Mouse (Mus musculus) lung, postnatal 0 days (tissue): ENCODE data around the gene Agbl4.

ENCODE experiments used
- CTCF ChIP-seq: IDR thresholded peaks from 2 replicates; pipeline ENCODE4 v1.5.1; 2016; ENCODE audit warnings: antibody characterized with exemption, mild to moderate bottlenecking
- EP300 ChIP-seq: IDR thresholded peaks from 2 replicates; pipeline ENCODE4 v1.6.1; 2016; ENCODE audit warnings: antibody characterized with exemption, mild to moderate bottlenecking, control low read depth

DNA sequence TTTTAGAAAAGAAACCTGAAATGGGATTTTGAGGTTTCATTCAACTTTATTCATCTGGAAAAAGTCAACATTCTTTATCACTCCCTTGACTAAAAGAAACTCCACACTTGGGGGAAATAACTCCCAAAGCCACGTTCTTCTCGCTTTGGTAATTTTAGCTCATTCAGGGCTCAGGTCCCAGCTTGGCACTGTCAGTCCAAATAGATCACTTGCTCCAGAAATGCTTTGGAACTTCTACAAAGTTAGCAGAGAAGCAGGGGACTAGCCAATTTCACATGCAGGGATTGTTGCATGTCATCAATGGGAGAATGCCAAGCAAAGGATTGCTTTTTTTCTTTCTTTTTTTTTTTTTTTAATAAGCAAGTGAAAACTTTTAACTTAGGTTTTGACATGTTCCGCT, 1022.6 kb downstream of the Agbl4 start:
- TF ChIP-seq CTCF, result no peak
- TF ChIP-seq EP300, result no peak
